Mouse (Mus musculus) CD4-positive, CD25-positive, alpha-beta regulatory T cell, adult 4 months (primary cell): ENCODE measurements around the gene Spn. TPM values are rescaled to one million over a fixed set of nuclear protein-coding genes. Genes with fewer than 3 reads are reported as not detected.
"Not testable (repeated sequence)": the region's sequence is repeated elsewhere in the genome, so short reads cannot be mapped to it uniquely, and the experiment has no call there.

Experiments used
- ATAC-seq: one replicate; pipeline ENCODE4 v1.8.0; 2017
- polyA plus RNA-seq, 2 experiments: library from polyadenylated mRNA; unstranded; fragments of 100-300 nt; shearing (Covaris generic); gene quantifications; one replicate each; pipeline ENCODE4 v1.2.1; 2017

Spn gene
- polyA plus RNA-seq, 2 experiments from 2014 or later = 101 to 103 TPM

- ATAC-seq = no peak
Observed at GRCm38 (mm10) chr7:127105551-127105950, 32.1 kb downstream of the Spn start.

GRCm38 (mm10) chr7:127104560-127105332 is 32.9 kb downstream of the Spn start:
- peak; percentile 89 for ATAC-seq

- peak; percentile 47 for ATAC-seq
Observed at GRCm38 (mm10) chr7:127103960-127104359, 33.7 kb downstream of the Spn start.

- no peak for ATAC-seq
Observed at GRCm38 (mm10) chr7:127102148-127102547, 35.5 kb downstream of the Spn start.

GRCm38 (mm10) chr7:127101451-127102016 is 36.1 kb downstream of the Spn start:
- ATAC-seq = no peak

GRCm38 (mm10) chr7:127099528-127099927 is 38.1 kb downstream of the Spn start:
- no peak for ATAC-seq

- ATAC-seq = no peak
Observed at GRCm38 (mm10) chr7:127098950-127099349, 38.7 kb downstream of the Spn start.

GRCm38 (mm10) chr7:127098521-127098920 is 39.1 kb downstream of the Spn start:
- ATAC-seq = no peak

GRCm38 (mm10) chr7:127096456-127096855 is 41.2 kb downstream of the Spn start:
- no peak for ATAC-seq

GRCm38 (mm10) chr7:127093914-127094313 is 43.7 kb downstream of the Spn start:
- no peak for ATAC-seq

GRCm38 (mm10) chr7:127091114-127091896 is 46.3 kb downstream of the Spn start, which contains the start of gene AI467606:
Gene AI467606 (plus strand): TSS chr7:127091359.
- peak; percentile 94 for ATAC-seq

- peak; percentile 4 for ATAC-seq
Observed at GRCm38 (mm10) chr7:127090154-127091113, 47.2 kb downstream of the Spn start.

- ATAC-seq = peak; percentile 6
Observed at GRCm38 (mm10) chr7:127088901-127089845, 48.5 kb downstream of the Spn start.

GRCm38 (mm10) chr7:127088083-127088482 is 49.5 kb downstream of the Spn start:
- ATAC-seq = no peak

- not testable (repeated sequence) for ATAC-seq
Observed at GRCm38 (mm10) chr7:127087278-127088010, 50.2 kb downstream of the Spn start, which contains the start of gene Zg16. Gene Zg16 (minus strand): TSS chr7:127087328.

GRCm38 (mm10) chr7:127085751-127086150 is 51.9 kb downstream of the Spn start:
- not testable (repeated sequence) for ATAC-seq

- ATAC-seq = no peak
Observed at GRCm38 (mm10) chr7:127084794-127085193, 52.8 kb downstream of the Spn start.

GRCm38 (mm10) chr7:127083689-127084088 is 53.9 kb downstream of the Spn start:
- peak; percentile 75 for ATAC-seq

- peak; percentile 40 for ATAC-seq
Observed at GRCm38 (mm10) chr7:127082995-127083394, 54.6 kb downstream of the Spn start.

- ATAC-seq = peak; percentile 32
Observed at GRCm38 (mm10) chr7:127082271-127082670, 55.4 kb downstream of the Spn start.
